Mouse (Mus musculus): Measurements from ENCODE around the gene Ube4a.

DNA sequence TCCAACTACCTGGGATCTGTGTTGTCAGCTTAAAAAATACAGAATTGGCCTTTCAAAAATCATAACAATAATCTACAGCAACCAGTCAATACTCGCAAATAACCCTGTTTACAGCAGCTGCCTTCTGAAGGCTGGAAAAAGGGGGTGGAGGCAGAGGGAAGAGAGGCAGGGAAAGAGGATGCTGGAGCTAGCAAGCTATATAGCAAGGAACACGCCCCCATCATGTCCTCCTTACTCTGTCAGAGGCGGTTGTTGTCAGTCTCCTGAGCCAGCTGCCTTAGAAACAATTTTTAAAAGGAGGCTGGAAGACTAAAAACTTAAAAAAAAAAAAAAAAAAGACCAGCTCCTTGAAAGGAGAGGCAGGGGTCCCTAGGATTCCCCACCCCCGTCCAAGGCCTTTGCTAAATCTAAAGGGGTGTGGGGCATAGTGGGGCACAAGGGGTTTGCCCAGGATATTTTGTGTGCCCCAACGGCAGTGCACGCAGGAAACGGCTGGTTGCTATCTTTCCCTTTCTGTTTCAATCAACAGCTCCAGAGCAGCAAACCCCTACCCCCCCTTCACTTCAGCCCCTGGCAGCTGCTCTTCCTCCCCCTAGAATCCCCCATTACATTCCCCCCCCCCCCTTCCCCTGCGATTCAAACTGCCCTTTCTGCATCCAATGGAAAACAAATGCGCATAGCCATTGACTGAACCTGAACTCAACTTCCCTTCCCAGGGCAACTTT lies 86.5 kb downstream of the Ube4a start:
- TF ChIP-seq CTCF (IDR thresholded peaks at IDR 0.05; ENCODE audit: control insufficient read depth, insufficient read depth, insufficient replicate concordance, low read depth, low read length) (no peak), POLR2A (IDR thresholded peaks at IDR 0.05; ENCODE audit: control insufficient read depth, low read depth, low read length) (no peak)

Measured in testis, adult 2 months (tissue).